Mouse (Mus musculus) embryonic facial prominence, embryonic 11.5 days (tissue): ENCODE results near the gene Fam83e. TPM values are rescaled to one million over a fixed set of nuclear protein-coding genes. Genes with fewer than 3 reads are reported as not detected.

Experiments used
- ATAC-seq: fragments of 200-750 bp; cut with Nextera tagmentation; replicated peaks from 2 replicates; pipeline ENCODE4 v1.8.0; 2017; ENCODE audit warnings: low read depth; ENCODE audit not compliant: insufficient number of reproducible peaks, low FRiP score, low TSS enrichment
- DNase-seq: peaks from one replicate; pipeline ENCODE4 v3.0.0-alpha.2; 2015; ENCODE audit warnings: low spot score
- H3K27ac ChIP-seq: fragments of 300-500 bp; sonication (generic); replicated peaks from 2 replicates; pipeline ENCODE4 v1.5.1; 2014; ENCODE audit warnings: mild to moderate bottlenecking, low read depth, low read length, control low read depth
- H3K27me3 ChIP-seq: fragments of 300-500 bp; sonication (generic); 2 replicates; pipeline ENCODE4 v1.6.1; 2014; ENCODE audit warnings: mild to moderate bottlenecking, low read length, moderate library complexity, mixed read lengths; ENCODE audit not compliant: control insufficient read depth, insufficient read depth
- H3K36me3 ChIP-seq: fragments of 300-500 bp; sonication (generic); replicated peaks from 2 replicates; pipeline ENCODE4 v1.6.1; 2014; ENCODE audit warnings: low read depth, mild to moderate bottlenecking, low read length, moderate library complexity, mixed read lengths; ENCODE audit not compliant: control insufficient read depth, insufficient read depth
- H3K4me1 ChIP-seq: fragments of 300-500 bp; sonication (generic); 2 replicates; pipeline ENCODE4 v1.6.1; 2014; ENCODE audit warnings: low read length, mixed read lengths; ENCODE audit not compliant: control insufficient read depth, insufficient read depth
- H3K4me2 ChIP-seq: fragments of 300-500 bp; sonication (generic); 2 replicates; pipeline ENCODE4 v1.6.1; 2014; ENCODE audit warnings: low read depth, mild to moderate bottlenecking, control low read depth, low read length, moderate library complexity
- H3K4me3 ChIP-seq: fragments of 300-500 bp; sonication (generic); 2 replicates; pipeline ENCODE4 v1.5.1; 2014; ENCODE audit warnings: low read depth, low read length, control low read depth
- H3K9ac ChIP-seq: fragments of 300-500 bp; sonication (generic); replicated peaks from 2 replicates; pipeline ENCODE4 v1.6.1; 2014; ENCODE audit warnings: mild to moderate bottlenecking, control low read depth, low read length
- H3K9me3 ChIP-seq: fragments of 300-500 bp; sonication (generic); replicated peaks from 2 replicates; pipeline ENCODE4 v1.6.1; 2016; ENCODE audit warnings: mild to moderate bottlenecking, low read length, inconsistent platforms, mixed read lengths; ENCODE audit not compliant: control insufficient read depth
- WGBS: fragments of 180-500 bp; shearing (Covaris S2); extraction: QIAGEN DNeasy Blood & Tissue Kit; methylation state at CpG from one replicate; pipeline ENCODE4 v1.1.7; 2014; 5-methylcytosine and 5-hydroxymethylcytosine counted together
- polyA plus RNA-seq: library from polyadenylated mRNA; unstranded; fragments of >200 nt; fragmentation: Nextera tagmentation; extraction: Ambion mirVana; gene quantifications from 2 replicates; pipeline ENCODE4 v1.2.1, GENCODE M21; 2014

The Fam83e gene
- polyA plus RNA-seq, 1 experiment from 2014 or later = 0.21 TPM

- H3K9ac ChIP-seq = no peak overlapping the region
- no peak for ATAC-seq
- no peaks in the 10 kb centered on the region for H3K4me1 ChIP-seq
- 57% methylated on average over 4 of the region's 4 CpGs for WGBS
- H3K27ac ChIP-seq = no peak overlapping the region
- no peak for DNase-seq
- no peak overlapping the region for H3K4me2 ChIP-seq
- no peaks in the 10 kb centered on the region for H3K36me3 ChIP-seq
- no peaks in the 10 kb centered on the region for H3K9me3 ChIP-seq
- no peak overlapping the region for H3K4me3 ChIP-seq
- H3K27me3 ChIP-seq = no peaks in the 10 kb centered on the region
Observed at GRCm38 (mm10) chr7:45771101-45771500, 50.1 kb downstream of the Fam83e start.

DNA sequence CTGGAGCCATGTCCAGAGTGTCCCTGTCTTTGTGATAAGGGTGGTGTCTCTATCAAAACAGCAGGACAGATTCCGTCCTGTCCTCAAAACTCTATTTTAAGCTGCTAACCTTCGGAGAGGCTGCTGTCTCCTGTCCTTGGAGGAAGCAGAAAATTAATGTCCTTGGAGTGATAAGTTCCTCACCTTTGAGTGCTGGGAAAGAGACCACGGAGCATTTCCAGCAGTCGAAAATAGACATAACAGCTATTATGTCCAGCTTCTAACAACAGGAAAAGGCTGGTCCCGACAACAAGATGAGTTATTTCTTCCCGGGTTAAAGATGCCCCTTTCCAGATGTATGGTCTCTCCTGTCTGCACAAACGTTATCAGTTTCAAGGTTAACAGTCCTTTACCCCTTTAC is 54.2 kb downstream of the Fam83e start:
- WGBS = 80% methylated on average over 7 of the region's 7 CpGs
- Histone ChIP-seq H3K27me3 (no peaks in the 10 kb centered on the region; the same call in 1 of the 2 replicates), H3K4me3 (no peak overlapping the region), H3K27ac (no peak overlapping the region), H3K36me3 (no peaks in the 10 kb centered on the region), H3K9ac (no peak overlapping the region), H3K4me2 (no peak overlapping the region), H3K9me3 (no peaks in the 10 kb centered on the region), H3K4me1 (no peaks in the 10 kb centered on the region)
- no peak for ATAC-seq
- DNase-seq = no peak

Other genes starting within 250 kb of the Fam83e start
- 0.43 and 0.95 TPM in 2 replicates for gene Tulp2, start 239.3 kb upstream of the Fam83e start, polyA plus RNA-seq
- gene Gm45808, start 234.4 kb upstream of the Fam83e start, polyA plus RNA-seq = not detected in 2 replicates
- 2.6 and 3.1 TPM in 2 replicates for gene Dhdh, start 232.4 kb upstream of the Fam83e start, polyA plus RNA-seq
- 96.7 and 107 TPM in 2 replicates for gene Nucb1, start 210.8 kb upstream of the Fam83e start, polyA plus RNA-seq
- gene Ppp1r15a, start 194.9 kb upstream of the Fam83e start, polyA plus RNA-seq = 19.8 and 20.3 TPM in 2 replicates
- gene Plekha4, start 194.9 kb upstream of the Fam83e start, polyA plus RNA-seq = 0.62 and 1.3 TPM in 2 replicates
- 0.53 and 0.68 TPM in 2 replicates for gene Hsd17b14, start 166.3 kb upstream of the Fam83e start, polyA plus RNA-seq
- gene Bcat2, start 151.1 kb upstream of the Fam83e start, polyA plus RNA-seq = 47.0 and 47.3 TPM in 2 replicates
- 0.22 TPM in 1 of 2 replicates, not detected in the other for gene Fgf21, start 105.7 kb upstream of the Fam83e start, polyA plus RNA-seq
- 0.38 TPM in 1 of 2 replicates, not detected in the other for gene Fut1, start 103.9 kb upstream of the Fam83e start, polyA plus RNA-seq
- gene Izumo1, start 99.4 kb upstream of the Fam83e start, polyA plus RNA-seq = 0.08 and 0.11 TPM in 2 replicates
- 5.4 and 5.7 TPM in 2 replicates for gene Rasip1, start 93.7 kb upstream of the Fam83e start, polyA plus RNA-seq
- 1.4 and 1.8 TPM in 2 replicates for gene Mamstr, start 81.2 kb upstream of the Fam83e start, polyA plus RNA-seq
- gene Fut2, start 54.8 kb upstream of the Fam83e start, polyA plus RNA-seq = 0.17 TPM in 1 of 2 replicates, not detected in the other
- 0.25 TPM in 2 replicates for gene Ntn5, start 37.2 kb upstream of the Fam83e start, polyA plus RNA-seq
- gene Sec1, start 26.8 kb upstream of the Fam83e start, polyA plus RNA-seq = 0.27 and 0.42 TPM in 2 replicates
- 6.9 and 8.7 TPM in 2 replicates for gene Car11, start 21.4 kb upstream of the Fam83e start, polyA plus RNA-seq
- 4.9 and 5.6 TPM in 2 replicates for gene Dbp, start 16.1 kb upstream of the Fam83e start, polyA plus RNA-seq
- gene Rpl18, start 5.8 kb upstream of the Fam83e start, polyA plus RNA-seq = 1,026 and 1,114 TPM in 2 replicates
- 14.9 and 17.3 TPM in 2 replicates for gene Sphk2, start 3.2 kb upstream of the Fam83e start, polyA plus RNA-seq
- gene Spaca4, start 4.6 kb downstream of the Fam83e start, polyA plus RNA-seq = not detected in 2 replicates
- gene Lmtk3, start 62.5 kb downstream of the Fam83e start, polyA plus RNA-seq = 2.9 and 3.2 TPM in 2 replicates
- gene Sult2b1, start 63.5 kb downstream of the Fam83e start, polyA plus RNA-seq = 1.8 and 2.0 TPM in 2 replicates
- 168 and 170 TPM in 2 replicates for gene Cyth2, start 93.4 kb downstream of the Fam83e start, polyA plus RNA-seq
- gene Kcnj14, start 103.6 kb downstream of the Fam83e start, polyA plus RNA-seq = 2.1 and 2.7 TPM in 2 replicates
- gene Grwd1, start 109.7 kb downstream of the Fam83e start, polyA plus RNA-seq = 78.6 and 81.7 TPM in 2 replicates
- 85.2 and 85.7 TPM in 2 replicates for gene Kdelr1, start 151.6 kb downstream of the Fam83e start, polyA plus RNA-seq
- gene Grin2d, start 157.2 kb downstream of the Fam83e start, polyA plus RNA-seq = 0.13 and 0.18 TPM in 2 replicates
- 0.85 and 1.0 TPM in 2 replicates for gene Syngr4, start 175.5 kb downstream of the Fam83e start, polyA plus RNA-seq
- gene Tmem143, start 175.7 kb downstream of the Fam83e start, polyA plus RNA-seq = 2.7 and 3.9 TPM in 2 replicates
- gene Emp3, start 200.2 kb downstream of the Fam83e start, polyA plus RNA-seq = 24.9 and 29.2 TPM in 2 replicates
- gene Ccdc114, start 202.9 kb downstream of the Fam83e start, polyA plus RNA-seq = 2.1 and 2.4 TPM in 2 replicates